Mouse (Mus musculus) cerebellum, postnatal 4 days (tissue): ENCODE results near the gene Entpd4b.
"Not testable (repeated sequence)": the region's sequence is repeated elsewhere in the genome, so short reads cannot be mapped to it uniquely, and the experiment has no call there.

Experiments used
- DNase-seq, 2 experiments: peaks; one replicate each; pipeline ENCODE4 v3.0.0; 2022; ENCODE audit warnings: low spot score in 2 of 2, mixed read lengths in 1 of 2

Entpd4b gene

GRCm38 (mm10) chr14:69555110-69555831 lies at the start of gene Entpd4b:
Entpd4b (plus strand) TSS chr14:69555424.
- not testable (repeated sequence) for DNase-seq

- not testable (repeated sequence) for DNase-seq
Observed at GRCm38 (mm10) chr14:69507000-69507399, 48.2 kb upstream of the Entpd4b start.

GRCm38 (mm10) chr14:69512449-69512848 lies 42.8 kb upstream of the Entpd4b start, which contains the start of gene Gm27179:
Gm27179 (minus strand) TSS chr14:69512549.
- DNase-seq: not testable (repeated sequence)

- not testable (repeated sequence) for DNase-seq
Observed at GRCm38 (mm10) chr14:69520810-69521209, 34.4 kb upstream of the Entpd4b start.

- DNase-seq: not testable (repeated sequence)
Observed at GRCm38 (mm10) chr14:69523001-69523400, 32.2 kb upstream of the Entpd4b start.

- not testable (repeated sequence) for DNase-seq
Observed at GRCm38 (mm10) chr14:69526202-69526601, 29.0 kb upstream of the Entpd4b start.

GRCm38 (mm10) chr14:69536539-69536938 lies 18.7 kb upstream of the Entpd4b start:
- not testable (repeated sequence) for DNase-seq

GRCm38 (mm10) chr14:69540113-69540512 lies 15.1 kb upstream of the Entpd4b start:
- DNase-seq: not testable (repeated sequence)

GRCm38 (mm10) chr14:69542695-69543094 lies 12.5 kb upstream of the Entpd4b start:
- DNase-seq: not testable (repeated sequence)

- DNase-seq: not testable (repeated sequence)
Observed at GRCm38 (mm10) chr14:69544033-69544432, 11.2 kb upstream of the Entpd4b start.

- not testable (repeated sequence) for DNase-seq
Observed at GRCm38 (mm10) chr14:69545052-69545451, 10.2 kb upstream of the Entpd4b start.

GRCm38 (mm10) chr14:69547310-69547709 lies 7.9 kb upstream of the Entpd4b start:
- DNase-seq: not testable (repeated sequence)

- not testable (repeated sequence) for DNase-seq
Observed at GRCm38 (mm10) chr14:69556820-69557219, 1.6 kb downstream of the Entpd4b start.

- not testable (repeated sequence) for DNase-seq
Observed at GRCm38 (mm10) chr14:69557550-69557949, 2.3 kb downstream of the Entpd4b start.
